Mouse (Mus musculus) liver, postnatal 0 days (tissue): ENCODE measurements around the gene Zfp511.

Experiments used
- CTCF ChIP-seq: sonication (generic); IDR thresholded peaks from 2 replicates; pipeline ENCODE4 v1.5.1; 2016; ENCODE audit warnings: antibody characterized with exemption, low read depth
- EP300 ChIP-seq: IDR thresholded peaks from 2 replicates; pipeline ENCODE4 v1.6.1; 2016; ENCODE audit warnings: antibody characterized with exemption, low read depth, mild to moderate bottlenecking

GRCm38 (mm10) chr7:140035456-140035855 lies 735 bp upstream of the Zfp511 start:
- TF ChIP-seq CTCF: no peak
- no peak for TF ChIP-seq EP300
